In genomic region chr4:145369753-145370152, GRCm38 (mm10) we compare ENCODE assay signal across 18 mouse cellular contexts. TPM values are rescaled to one million over a fixed set of nuclear protein-coding genes. Genes with fewer than 3 reads are reported as not detected.
"Had no signal": no experiment of that assay in that cellular context is flagged by ENCODE, and none has a peak within 500 bp of the region (broad histone marks: within the 10 kb centered on the region; RNA-seq: fewer than 3 reads in every experiment).

No protein-coding gene starts in this region.

- H3K27me3 ChIP-seq: neural tube, embryonic 12.5 days; neural tube, embryonic 13.5 days; neural tube, embryonic 15.5 days; stomach, embryonic 15.5 days had no signal

- H3K27ac ChIP-seq: neural tube, embryonic 12.5 days; neural tube, embryonic 13.5 days; neural tube, embryonic 15.5 days; stomach, embryonic 15.5 days; stomach, postnatal 0 days had no signal

- H3K9ac ChIP-seq: neural tube, embryonic 12.5 days; neural tube, embryonic 13.5 days; neural tube, embryonic 15.5 days; stomach, embryonic 15.5 days had no signal

- H3K4me1 ChIP-seq: neural tube, embryonic 12.5 days; neural tube, embryonic 13.5 days; neural tube, embryonic 15.5 days; stomach, embryonic 15.5 days had no signal

- H3K36me3 ChIP-seq: neural tube, embryonic 12.5 days; neural tube, embryonic 13.5 days; neural tube, embryonic 15.5 days; stomach, embryonic 15.5 days had no signal

- H3K9me3 ChIP-seq: neural tube, embryonic 12.5 days; stomach, embryonic 15.5 days had no signal

- H3K4me2 ChIP-seq: neural tube, embryonic 12.5 days; neural tube, embryonic 13.5 days; neural tube, embryonic 15.5 days; stomach, embryonic 15.5 days had no signal

- DNase-seq: retina, postnatal 1 day; right cerebral cortex, adult 18-20 months; right cerebral cortex, postnatal 14 days; right cerebral cortex, postnatal 25 days; right cerebral cortex, postnatal 4 days; spleen, adult 18-20 months; thymus, adult 18-20 months; thymus, adult 2 months; thymus, postnatal 14 days; thymus, postnatal 25 days; thymus, postnatal 36 days; thymus, postnatal 4 days had no signal

- H3K4me3 ChIP-seq: neural tube, embryonic 12.5 days; neural tube, embryonic 13.5 days; neural tube, embryonic 15.5 days; stomach, embryonic 15.5 days had no signal

RNA-seq across cellular contexts. Expression of gene Tnfrsf8, which starts 54.8 kb away (rescaled TPM):
- polyA plus RNA-seq: neural tube, embryonic 13.5 days; neural tube, embryonic 14.5 days had no signal
